Mouse (Mus musculus) G1E (cell line): ENCODE results near the gene H2-Q2. TPM values are rescaled to one million over a fixed set of nuclear protein-coding genes. Genes with fewer than 3 reads are reported as not detected.
"Not testable (repeated sequence)": the region's sequence is repeated elsewhere in the genome, so short reads cannot be mapped to it uniquely, and the experiment has no call there.

Experiments used
- ATAC-seq: 2 replicates; pipeline ENCODE4 v1.8.0; 2016; ENCODE audit warnings: mild to moderate bottlenecking; ENCODE audit not compliant: insufficient number of reproducible peaks, poor library complexity, low FRiP score, severe bottlenecking; ENCODE audit errors: extremely low read depth
- DNase-seq: peaks from one replicate; pipeline ENCODE4 v3.0.0; 2012; ENCODE audit warnings: low spot score
- H3K27me3 ChIP-seq: 2 replicates; pipeline ENCODE4 v1.6.1; 2012; ENCODE audit warnings: mild to moderate bottlenecking, low read length, inconsistent platforms; ENCODE audit not compliant: insufficient read depth
- H3K36me3 ChIP-seq: replicated peaks from 2 replicates; pipeline ENCODE3; 2012; ENCODE audit warnings: mild to moderate bottlenecking, inconsistent platforms
- H3K4me1 ChIP-seq: 2 replicates; pipeline ENCODE4 v1.6.1; 2012; ENCODE audit warnings: low read depth, low read length, inconsistent platforms, mixed read lengths; ENCODE audit not compliant: insufficient read depth
- H3K4me3 ChIP-seq: 2 replicates; pipeline ENCODE4 v1.5.1; 2012; ENCODE audit warnings: low read depth, mild to moderate bottlenecking, inconsistent platforms, low read length, moderate library complexity, mixed read lengths
- H3K9me3 ChIP-seq: replicated peaks from 2 replicates; pipeline ENCODE4 v1.6.1; 2012; ENCODE audit warnings: inconsistent platforms
- CTCF ChIP-seq: IDR thresholded peaks from 2 replicates; pipeline ENCODE4 v1.5.1; 2012; ENCODE audit warnings: low read depth, low read length, inconsistent platforms, mixed read lengths
- GATA1 ChIP-seq: IDR thresholded peaks from 2 replicates; pipeline ENCODE4 v1.6.1; 2012; ENCODE audit warnings: borderline replicate concordance, low read length, inconsistent platforms, mixed read lengths
- GATA2 ChIP-seq: IDR thresholded peaks from 2 replicates; pipeline ENCODE4 v1.6.1; 2012; ENCODE audit warnings: low read depth, low read length, inconsistent platforms, borderline replicate concordance
- POLR2AphosphoS5 ChIP-seq: IDR thresholded peaks from 2 replicates; pipeline ENCODE4 v1.6.1; 2012; ENCODE audit warnings: low read depth, low read length, inconsistent platforms; ENCODE audit not compliant: insufficient replicate concordance
- TAL1 ChIP-seq: conservative IDR thresholded peaks from 2 replicates; pipeline ENCODE4 v1.6.1; 2012; ENCODE audit warnings: low read depth, low read length, inconsistent platforms, mixed read lengths
- polyA plus RNA-seq: library from polyadenylated mRNA; stranded (reverse); fragments of >175 nt; gene quantifications from 2 replicates; pipeline ENCODE4 v1.2.3, GENCODE M21; 2012
- total RNA-seq, 2 experiments: library from RNA; stranded (forward) in 1 of 2; stranded (reverse) in 1 of 2; fragments of 200-1000 nt in 1 of 2; fragments of >200 nt in 1 of 2; fragmentation: Nextera tagmentation in 1 of 2; gene quantifications; 2 replicates each; pipeline ENCODE4 v1.2.3; 2014 to 2017

H2-Q2 gene
- total and polyA plus RNA-seq, 3 experiments: not detected

DNA sequence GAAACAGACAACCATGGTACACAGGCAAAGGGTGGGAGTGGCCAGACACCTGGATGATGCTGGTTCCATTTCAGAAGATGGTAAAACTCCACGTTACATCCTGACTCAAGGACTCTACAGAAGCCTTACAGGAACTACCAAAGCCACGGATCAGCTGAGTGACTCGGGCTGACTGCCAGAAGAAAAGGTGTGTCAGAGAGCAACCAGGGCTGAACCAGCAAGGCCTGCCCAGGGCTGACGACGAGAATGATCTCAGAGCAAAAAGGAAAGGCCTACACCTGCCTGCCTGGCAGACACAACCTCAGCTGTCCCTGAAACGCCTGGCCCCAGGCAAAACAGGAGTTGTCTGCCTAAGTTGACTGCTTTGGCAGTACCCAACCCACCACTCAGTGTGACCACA is 37.6 kb upstream of the H2-Q2 start:
- TF ChIP-seq CTCF (no peak), TAL1 (no peak), GATA1 (no peak), GATA2 (no peak), POLR2AphosphoS5 (no peak)
- H3K9me3 ChIP-seq: peaks cover 9% of the 10 kb centered on the region
- ATAC-seq (no peak), DNase-seq (no peak)
- no peak overlapping the region for H3K4me3 ChIP-seq
- peaks cover 4% of the 10 kb centered on the region; the same call in 1 of the 2 replicates for H3K27me3 ChIP-seq
- H3K36me3 ChIP-seq: no peaks in the 10 kb centered on the region
- peaks cover 5% of the 10 kb centered on the region for H3K4me1 ChIP-seq

DNA sequence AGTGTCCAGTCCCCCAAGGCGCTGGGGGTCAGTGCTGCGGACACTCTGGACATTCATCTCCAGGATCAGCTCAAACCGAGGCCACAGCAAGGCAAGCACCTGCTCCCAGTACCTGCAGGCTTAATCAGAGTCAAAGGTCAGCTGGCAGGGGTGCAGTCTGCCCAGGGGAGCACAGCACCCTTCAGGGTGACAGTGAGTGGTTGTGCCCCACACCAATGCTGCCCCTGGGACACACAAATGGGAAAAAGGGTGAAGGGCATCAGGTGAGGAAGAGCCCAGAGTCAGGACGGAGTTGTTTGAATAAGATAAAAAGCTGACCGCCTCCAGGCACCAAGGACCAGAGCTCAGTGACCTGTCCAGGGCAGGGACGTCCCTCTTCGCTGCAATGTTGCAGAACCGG is 37.1 kb upstream of the H2-Q2 start:
- not testable (repeated sequence) for H3K27me3 ChIP-seq, ATAC-seq

DNA sequence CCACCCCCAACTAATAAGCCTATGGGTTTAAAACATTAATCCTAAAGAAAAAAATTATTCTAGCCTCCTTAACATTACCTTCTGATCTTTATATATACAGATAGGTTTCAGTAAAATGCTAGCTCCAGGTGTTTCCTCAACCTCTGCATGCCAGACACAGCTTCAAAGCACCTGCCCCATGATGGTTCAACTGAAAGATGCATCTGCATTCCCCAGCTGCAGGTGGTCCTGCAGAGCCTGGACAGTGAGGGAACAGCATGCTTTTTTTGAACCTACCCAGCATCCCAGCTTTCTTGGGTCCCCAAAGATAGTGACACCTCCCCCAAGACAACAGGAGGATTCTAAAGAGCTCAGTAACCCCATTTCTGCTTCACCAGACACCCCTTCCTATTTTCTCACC is 23.4 kb upstream of the H2-Q2 start:
- Histone ChIP-seq H3K27me3 (peaks cover 13% of the 10 kb centered on the region; the same call in 1 of the 2 replicates), H3K4me1 (no peaks in the 10 kb centered on the region), H3K4me3 (no peak overlapping the region), H3K36me3 (no peaks in the 10 kb centered on the region), H3K9me3 (no peaks in the 10 kb centered on the region)
- ATAC-seq: no peak
- DNase-seq: no peak
- TF ChIP-seq TAL1 (no peak), POLR2AphosphoS5 (no peak), CTCF (no peak), GATA2 (no peak), GATA1 (no peak)

More for the DNA sequence above, 37.1 kb upstream of the H2-Q2 start:
- DNase-seq, H3K9me3 ChIP-seq, H3K4me3 ChIP-seq, H3K4me1 ChIP-seq, H3K36me3 ChIP-seq: not testable (repeated sequence)

DNA sequence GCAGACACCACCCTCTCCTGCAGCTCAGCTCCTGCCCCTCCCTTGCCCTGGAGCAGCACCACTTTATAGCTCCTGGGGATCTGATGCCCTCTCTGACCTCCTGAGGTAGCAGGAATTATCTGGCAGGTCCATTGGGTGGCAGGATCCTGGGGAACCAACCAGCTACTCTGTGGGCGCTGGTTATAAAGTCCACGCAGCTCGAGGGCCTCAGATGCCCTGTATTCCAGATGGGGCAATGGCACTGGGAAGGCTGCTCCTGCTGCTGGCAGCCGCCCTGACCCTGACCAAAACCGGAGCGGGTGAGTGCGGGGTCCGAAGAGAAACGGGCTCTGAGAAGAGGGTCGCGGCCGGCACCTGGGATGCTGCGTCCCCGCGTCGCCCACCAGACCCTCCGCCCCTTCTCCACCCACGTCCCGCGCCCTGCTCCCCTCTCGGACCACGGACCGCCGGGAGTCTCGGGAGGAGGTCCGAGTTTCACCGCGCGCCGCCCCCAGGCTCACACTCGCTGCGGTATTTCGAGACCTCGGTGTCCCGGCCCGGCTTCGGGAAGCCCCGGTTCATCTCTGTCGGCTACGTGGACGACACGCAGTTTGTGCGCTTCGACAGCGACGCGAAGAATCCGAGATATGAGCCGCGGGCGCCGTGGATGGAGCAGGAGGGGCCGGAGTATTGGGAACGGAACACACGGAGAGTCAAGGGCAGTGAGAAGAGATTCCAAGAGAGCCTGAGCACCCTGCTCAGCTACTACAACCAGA is 21.5 kb upstream of the H2-Q2 start, which contains the start of gene H2-Q1:
H2-Q1 (plus strand) TSS at position 79 of the 755 bp plus-strand sequence.
- Histone ChIP-seq H3K4me3 (no peak within 1 kb of the TSS), H3K36me3 (no peaks in the 10 kb centered on the region), H3K27me3 (peaks cover 13% of the 10 kb centered on the region; the same call in 1 of the 2 replicates), H3K4me1 (no peaks in the 10 kb centered on the region), H3K9me3 (no peaks in the 10 kb centered on the region)
- ATAC-seq (no peak), DNase-seq (no peak)
- TF ChIP-seq POLR2AphosphoS5: no peak
- no peak for TF ChIP-seq TAL1
- TF ChIP-seq CTCF: no peak
- TF ChIP-seq GATA1: no peak
- TF ChIP-seq GATA2: no peak

DNA sequence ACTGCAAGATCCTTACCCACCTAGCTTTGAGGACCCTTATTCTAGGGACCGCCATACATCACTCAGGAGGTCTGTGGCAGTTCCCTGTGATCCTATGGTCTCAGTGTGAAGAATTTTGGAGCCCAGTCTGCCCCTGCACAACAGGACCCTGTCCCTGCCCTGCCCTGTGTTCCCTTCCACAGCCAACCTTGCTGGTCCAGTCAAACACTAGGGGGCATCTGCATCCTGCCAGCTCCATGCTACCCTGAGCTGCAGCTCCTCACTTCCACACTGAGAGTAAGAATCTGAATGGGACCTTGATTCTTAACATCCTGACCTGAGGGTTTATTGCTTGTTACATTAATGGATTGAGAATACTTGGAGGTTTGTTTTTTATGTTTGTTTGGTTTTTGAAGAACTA is 16.9 kb upstream of the H2-Q2 start:
- not testable (repeated sequence) for DNase-seq, H3K9me3 ChIP-seq, H3K4me3 ChIP-seq, ATAC-seq, H3K4me1 ChIP-seq, H3K36me3 ChIP-seq
- peaks cover 13% of the 10 kb centered on the region; the same call in 1 of the 2 replicates for H3K27me3 ChIP-seq

DNA sequence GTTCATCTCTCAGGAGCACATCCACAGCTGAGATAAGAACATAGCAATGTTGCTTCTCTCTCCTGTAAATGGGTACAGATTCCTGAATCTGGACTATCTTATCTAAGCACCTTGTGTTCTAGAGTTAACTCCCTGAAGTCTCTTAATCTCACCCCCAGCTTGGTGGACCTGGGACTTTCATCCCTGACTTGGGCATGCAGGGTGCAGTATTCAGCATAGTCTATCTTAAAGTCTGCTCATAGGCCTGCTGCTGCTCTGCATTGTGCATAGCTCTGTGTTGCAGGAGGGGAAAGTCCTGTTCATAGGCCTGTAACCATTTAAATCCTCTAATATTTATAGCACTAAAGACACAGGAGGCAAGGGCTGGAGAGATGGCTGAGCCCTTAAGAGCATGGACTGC is 16.0 kb upstream of the H2-Q2 start:
- not testable (repeated sequence) for ATAC-seq, H3K27me3 ChIP-seq, H3K4me3 ChIP-seq, DNase-seq, H3K36me3 ChIP-seq, H3K9me3 ChIP-seq, H3K4me1 ChIP-seq

DNA sequence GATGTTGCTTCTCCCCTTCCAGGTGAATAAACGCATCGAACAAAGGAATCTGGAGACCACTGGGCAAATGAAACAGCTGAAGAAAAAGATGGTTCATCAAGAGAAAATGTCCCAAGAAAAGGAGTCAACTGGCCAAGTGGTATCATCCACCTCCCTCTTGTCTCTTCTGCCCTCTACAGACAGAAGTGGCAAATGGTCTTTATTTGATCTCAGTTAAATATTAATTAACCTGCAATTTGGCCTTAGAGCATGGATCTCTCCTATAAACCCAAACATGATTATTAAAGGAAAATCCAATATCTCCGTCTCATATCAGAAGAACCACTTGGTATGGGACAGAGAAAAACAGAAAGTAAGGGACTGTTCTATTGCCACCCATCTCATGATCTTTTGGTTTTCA is 12.3 kb upstream of the H2-Q2 start:
- H3K4me3 ChIP-seq, H3K4me1 ChIP-seq, H3K9me3 ChIP-seq, ATAC-seq, H3K36me3 ChIP-seq, DNase-seq, H3K27me3 ChIP-seq: not testable (repeated sequence)

DNA sequence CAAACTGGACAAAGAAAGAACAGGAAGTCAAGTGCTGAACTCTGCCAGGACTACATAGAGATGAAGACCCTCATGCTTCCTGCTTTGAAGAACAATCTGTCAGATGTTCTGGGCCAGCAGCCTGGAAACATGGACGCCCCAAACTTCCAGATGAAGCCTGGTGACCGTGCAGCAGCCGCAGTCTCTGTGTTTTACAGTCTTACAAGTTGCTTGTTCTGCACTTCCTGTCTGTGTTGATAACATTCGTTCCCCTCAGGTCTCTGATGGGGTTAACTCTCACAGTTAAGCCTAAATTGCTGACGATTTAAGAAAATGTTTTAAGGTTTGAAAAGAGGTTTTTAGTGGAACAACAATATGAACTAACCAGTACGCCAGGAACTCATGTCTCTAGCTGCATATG is 10.5 kb upstream of the H2-Q2 start:
- not testable (repeated sequence) for ATAC-seq, H3K4me1 ChIP-seq, DNase-seq, H3K27me3 ChIP-seq, H3K9me3 ChIP-seq, H3K4me3 ChIP-seq, H3K36me3 ChIP-seq
